Mouse (Mus musculus) liver, embryonic 14.5 days (tissue): ENCODE measurements around the gene Atg4a-ps.

Experiments
- CTCF ChIP-seq: IDR thresholded peaks from 2 replicates; pipeline ENCODE4 v1.5.1; 2016; ENCODE audit warnings: antibody characterized with exemption, low read depth, control low read depth
- EP300 ChIP-seq: IDR thresholded peaks from 2 replicates; pipeline ENCODE4 v1.6.1; 2016; ENCODE audit warnings: antibody characterized with exemption, low read depth

DNA sequence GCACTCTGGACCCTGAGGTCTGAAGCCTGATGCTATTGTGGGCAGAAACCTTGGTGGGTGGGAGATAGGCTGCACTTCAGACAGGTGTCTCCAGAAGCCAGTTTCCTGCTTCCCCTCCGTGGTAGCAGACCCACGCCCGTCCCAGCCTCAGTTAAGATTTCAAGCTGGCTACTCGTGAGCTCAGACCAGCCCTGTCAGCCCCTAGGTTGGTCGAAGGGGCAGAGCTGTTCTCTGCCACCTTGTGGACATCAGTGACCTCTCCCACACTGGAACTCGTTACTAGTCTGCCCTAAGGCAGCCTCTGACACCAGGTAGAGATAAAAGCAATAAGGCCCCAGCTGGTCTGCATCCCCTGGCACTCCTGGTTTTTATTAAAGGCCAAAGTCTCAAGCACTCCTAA, 28.9 kb downstream of the Atg4a-ps start:
- TF ChIP-seq EP300, result no peak
- TF ChIP-seq CTCF, result peak; percentile 16; the same call in 1 of the 2 replicates
